Comparison of ENCODE assay signal across 24 mouse cellular contexts in genomic region chr10:117504267-117504902, GRCm38 (mm10).
A peak's percentile ranks its signal among the peaks of the same experiment; 100 is the strongest.
DNase-seq lines count a peak whose midpoint lies in the region; ATAC-seq lines count a peak whose summit lies in the region.
"Had no signal": no experiment of that assay in that cellular context is flagged by ENCODE, and none has a peak within 500 bp of the region (broad histone marks: within the 10 kb centered on the region; RNA-seq: fewer than 3 reads in every experiment).

No protein-coding gene starts in this region.

- H3K9ac ChIP-seq in midbrain, embryonic 11.5 days (ENCODE audit: low read length), result no peak overlapping the region
- H3K9ac ChIP-seq in midbrain, embryonic 15.5 days, result no peak overlapping the region
- H3K9ac ChIP-seq: embryonic facial prominence, embryonic 13.5 days; embryonic facial prominence, embryonic 15.5 days; forebrain, embryonic 12.5 days had no signal

- H3K4me3 ChIP-seq in midbrain, embryonic 11.5 days (ENCODE audit: low read depth, low read length), result no peak overlapping the region
- no peak overlapping the region for H3K4me3 ChIP-seq in midbrain, embryonic 15.5 days
- H3K4me3 ChIP-seq: embryonic facial prominence, embryonic 13.5 days; embryonic facial prominence, embryonic 15.5 days; erythroblast, embryonic 14.5 days; forebrain, embryonic 10.5 days; forebrain, embryonic 12.5 days had no signal

- no peak for ATAC-seq in midbrain, embryonic 11.5 days (ENCODE audit: low FRiP score)
- no peak for ATAC-seq in midbrain, embryonic 15.5 days (replicated peaks)
- ATAC-seq in CD4-positive, CD25-positive, alpha-beta regulatory T cell, adult 4 months, result peak; percentile 49
- peak; percentile 60 for ATAC-seq in inflammation-experienced regulatory T-cells, adult 6 months
- no peak for ATAC-seq in frontal cortex, adult (ENCODE audit: low TSS enrichment)
- ATAC-seq in cerebellum, adult (ENCODE audit: insufficient number of reproducible peaks, low FRiP score, low TSS enrichment), result no peak
- ATAC-seq: forebrain, embryonic 14.5 days; forebrain, embryonic 16.5 days had no signal

- peak; percentile 35 for DNase-seq in midbrain, embryonic 11.5 days (ENCODE audit: low spot score, missing footprints)
- DNase-seq: adrenal gland, adult 2 months; adrenal gland, postnatal 10 days; adrenal gland, postnatal 25 days; cerebellum, adult 11-12 months; cerebellum, adult 2 months; cerebellum, adult 9-10 months; cerebellum, postnatal 14 days; cerebellum, postnatal 36 days; embryo, embryonic 11 days had no signal

- 81% methylated on average over 5 of the region's 5 CpGs for WGBS in midbrain, embryonic 11.5 days
- 73% methylated on average over 5 of the region's 5 CpGs for WGBS in midbrain, embryonic 15.5 days

- H3K4me1 ChIP-seq in midbrain, embryonic 11.5 days (ENCODE audit: control insufficient read depth, insufficient read depth, low read length), result no peaks in the 10 kb centered on the region
- no peaks in the 10 kb centered on the region for H3K4me1 ChIP-seq in midbrain, embryonic 15.5 days
- H3K4me1 ChIP-seq: embryonic facial prominence, embryonic 13.5 days; embryonic facial prominence, embryonic 15.5 days; forebrain, embryonic 10.5 days; forebrain, embryonic 12.5 days had no signal

- H3K27ac ChIP-seq in midbrain, embryonic 11.5 days (ENCODE audit: low read depth, low read length), result no peak overlapping the region
- H3K27ac ChIP-seq in midbrain, embryonic 15.5 days, result no peak overlapping the region
- H3K27ac ChIP-seq: embryonic facial prominence, embryonic 13.5 days; embryonic facial prominence, embryonic 15.5 days; forebrain, embryonic 10.5 days; forebrain, embryonic 12.5 days had no signal

- H3K4me2 ChIP-seq in midbrain, embryonic 11.5 days, result no peak overlapping the region
- no peak overlapping the region for H3K4me2 ChIP-seq in midbrain, embryonic 15.5 days
- H3K4me2 ChIP-seq: embryonic facial prominence, embryonic 13.5 days; embryonic facial prominence, embryonic 15.5 days; forebrain, embryonic 12.5 days had no signal

- H3K36me3 ChIP-seq in midbrain, embryonic 11.5 days (ENCODE audit: control insufficient read depth, insufficient read depth, low read length), result no peaks in the 10 kb centered on the region
- H3K36me3 ChIP-seq in midbrain, embryonic 15.5 days (replicated peaks), result no peaks in the 10 kb centered on the region
- H3K36me3 ChIP-seq: embryonic facial prominence, embryonic 13.5 days; embryonic facial prominence, embryonic 15.5 days; forebrain, embryonic 10.5 days; forebrain, embryonic 12.5 days; G1E had no signal

- H3K27me3 ChIP-seq in midbrain, embryonic 11.5 days (ENCODE audit: control insufficient read depth, insufficient read depth, low read length), result no peaks in the 10 kb centered on the region
- H3K27me3 ChIP-seq in midbrain, embryonic 15.5 days (replicated peaks), result 0 out of 2 replicates have a peak, but pooled peaks cover 3% of the 10 kb centered on the region
- H3K27me3 ChIP-seq: CH12.LX; embryonic facial prominence, embryonic 13.5 days; embryonic facial prominence, embryonic 15.5 days had no signal

- no peaks in the 10 kb centered on the region for H3K9me3 ChIP-seq in midbrain, embryonic 11.5 days (ENCODE audit: control insufficient read depth, low read length)
- no peaks in the 10 kb centered on the region for H3K9me3 ChIP-seq in midbrain, embryonic 15.5 days
- H3K9me3 ChIP-seq: embryonic facial prominence, embryonic 13.5 days; embryonic facial prominence, embryonic 15.5 days; forebrain, embryonic 10.5 days; forebrain, embryonic 12.5 days; G1E had no signal

Comparison
In these comparisons a context has a peak if more than half of its experiments do, and no peak if none do; other contexts are left out.
1. ATAC-seq: peak in CD4-positive, CD25-positive, alpha-beta regulatory T cell, adult 4 months (single experiment) and inflammation-experienced regulatory T-cells, adult 6 months (single experiment); none in midbrain, embryonic 11.5 days (single experiment), midbrain, embryonic 15.5 days (single experiment), frontal cortex, adult (single experiment) and cerebellum, adult (single experiment).